Mouse (Mus musculus) small intestine, adult 2 months (tissue): Measurements from ENCODE around the gene C3.

Experiments used
- CTCF ChIP-seq: fragments of 200-500 bp; IDR thresholded peaks from 2 replicates; pipeline ENCODE4 v1.5.1; 2012; ENCODE audit warnings: low read depth, mild to moderate bottlenecking, control low read depth, inconsistent platforms, low read length, moderate library complexity, mixed read lengths; ENCODE audit not compliant: insufficient replicate concordance, insufficient read length; ENCODE audit errors: extremely low read depth
- POLR2A ChIP-seq: fragments of 200-500 bp; IDR thresholded peaks from 2 replicates; pipeline ENCODE4 v1.6.1; 2012; ENCODE audit warnings: low read depth, mild to moderate bottlenecking, control low read depth, inconsistent platforms, low read length, moderate library complexity

DNA sequence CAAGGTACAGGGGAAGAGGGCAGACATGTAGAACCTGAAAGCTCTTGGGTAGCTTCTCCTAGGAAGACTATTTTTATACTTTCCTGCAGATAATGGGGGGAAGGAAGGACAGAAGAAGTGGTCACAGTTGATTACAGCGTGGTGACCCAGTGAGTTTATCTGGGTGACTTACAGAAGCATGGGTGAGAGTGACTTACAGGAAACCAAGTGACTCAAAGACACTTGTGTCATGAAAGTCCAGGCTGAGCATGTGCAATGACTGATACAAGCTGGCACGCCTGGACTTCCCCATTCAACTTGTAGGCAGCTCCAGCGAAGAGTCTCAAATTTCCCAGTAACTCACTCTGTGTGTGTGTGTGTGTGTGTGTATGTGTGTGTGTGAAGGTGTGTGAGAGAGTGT, 29.7 kb downstream of the C3 start:
- TF ChIP-seq CTCF: no peak
- no peak for TF ChIP-seq POLR2A
